ENCODE assay signal across 21 mouse cellular contexts in the genomic region with DNA sequence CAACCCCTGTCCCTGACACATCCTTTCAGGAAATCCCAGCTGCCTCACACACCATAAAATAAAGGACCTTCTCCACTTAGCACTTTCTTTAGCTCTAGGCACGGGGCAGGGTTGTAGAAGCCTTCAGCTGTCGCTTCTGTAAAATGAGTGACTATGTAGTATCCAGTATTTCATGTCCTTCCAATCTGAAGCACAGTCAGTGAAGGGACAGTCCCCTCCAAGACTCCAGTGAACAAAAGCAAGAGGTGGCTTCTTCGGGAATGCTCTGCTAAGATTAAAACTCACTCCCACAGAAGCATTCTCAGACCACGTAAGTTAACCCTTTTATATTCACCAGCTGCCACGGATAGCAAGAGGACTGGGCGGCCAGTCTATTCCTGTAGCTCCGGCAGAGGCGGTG. TPM values are rescaled to one million over a fixed set of nuclear protein-coding genes. Genes with fewer than 3 reads are reported as not detected.
A peak's percentile ranks its signal among the peaks of the same experiment; 100 is the strongest.
DNase-seq lines count a peak whose midpoint lies in the region; ATAC-seq and TF ChIP-seq lines count a peak whose summit lies in the region.
"Had no signal": no experiment of that assay in that cellular context is flagged by ENCODE, and none has a peak within 500 bp of the region (broad histone marks: within the 10 kb centered on the region; RNA-seq: fewer than 3 reads in every experiment).

No protein-coding gene starts in this region.

- intact Hi-C loops in gastrocnemius, adult 2 months (cut with DNase I): no loop called here

- no peak for DNase-seq in gastrocnemius, adult 2 months
- no peak for DNase-seq in gastrocnemius, adult 8-10 months (ENCODE audit: low spot score in 2 of 2)
- DNase-seq in heart, postnatal 4 days: no peak
- DNase-seq in limb, embryonic 10.5 days (ENCODE audit: low spot score): no peak
- DNase-seq in limb, embryonic 14.5 days (ENCODE audit: low spot score): no peak
- DNase-seq: adrenal gland, postnatal 14 days; cerebellum, adult 2 months; forebrain, postnatal 0 days; liver, embryonic 13.5 days; lung, adult 2 months; thymus, adult 2 months; thymus, postnatal 4 days had no signal

- TF ChIP-seq CTCF in gastrocnemius, adult 2 months (IDR thresholded peaks at IDR 0.05): no peak

- 33% methylated on average over 8 of the region's 8 CpGs for WGBS in heart, embryonic 14.5 days
- 37% methylated on average over 8 of the region's 8 CpGs for WGBS in limb, embryonic 12.5 days
- WGBS in limb, embryonic 10.5 days: 42% methylated on average over 8 of the region's 8 CpGs
- 39% methylated on average over 8 of the region's 8 CpGs for WGBS in limb, embryonic 14.5 days

- no peak overlapping the region for H3K4me3 ChIP-seq in gastrocnemius, adult 2 months
- no peak overlapping the region for H3K4me3 ChIP-seq in heart, embryonic 14.5 days (ENCODE audit: control insufficient read depth in 1 of 2, insufficient read depth in 1 of 2, low read depth in 1 of 2, low read length in 2 of 2)
- no peak overlapping the region for H3K4me3 ChIP-seq in limb, embryonic 12.5 days (replicated peaks)
- H3K4me3 ChIP-seq in limb, embryonic 10.5 days: no peak overlapping the region
- H3K4me3 ChIP-seq in limb, embryonic 14.5 days (replicated peaks; ENCODE audit: low read length): no peak overlapping the region
- H3K4me3 ChIP-seq: embryonic facial prominence, embryonic 12.5 days; liver, embryonic 13.5 days; myocyte had no signal

- H3K36me3 ChIP-seq in heart, embryonic 14.5 days (ENCODE audit: control insufficient read depth, insufficient read depth, low read length): no peaks in the 10 kb centered on the region
- H3K36me3 ChIP-seq in limb, embryonic 12.5 days: peaks cover 14% of the 10 kb centered on the region
- peaks cover 34% of the 10 kb centered on the region for H3K36me3 ChIP-seq in limb, embryonic 10.5 days
- H3K36me3 ChIP-seq in limb, embryonic 14.5 days (ENCODE audit: control insufficient read depth, insufficient read depth, low read length): no peaks in the 10 kb centered on the region

- H3K4me2 ChIP-seq in heart, embryonic 14.5 days (ENCODE audit: low read length): peak overlapping the region; percentile 37
- H3K4me2 ChIP-seq in limb, embryonic 12.5 days: 0 out of 2 replicates have a peak overlapping the region, but pooled peaks have one; percentile 27
- H3K4me2 ChIP-seq in limb, embryonic 14.5 days (replicated peaks; ENCODE audit: low read depth, low read length, severe bottlenecking): no peak overlapping the region
- H3K4me2 ChIP-seq: embryonic facial prominence, embryonic 12.5 days; liver, embryonic 13.5 days had no signal

- no peak for ATAC-seq in heart, embryonic 14.5 days (ENCODE audit: insufficient number of reproducible peaks, insufficient read depth, low FRiP score, low read depth)
- no peak for ATAC-seq in limb, embryonic 12.5 days (ENCODE audit: insufficient number of reproducible peaks, insufficient read depth, low FRiP score, low TSS enrichment, low read depth)
- peak; percentile 57; the same call in 1 of the 2 replicates for ATAC-seq in limb, embryonic 14.5 days (ENCODE audit: low FRiP score, low read depth)
- ATAC-seq: CD4-positive, CD25-positive, alpha-beta regulatory T cell, adult 4 months; forebrain, postnatal 0 days; hindbrain, postnatal 0 days; intestine, embryonic 16.5 days; midbrain, embryonic 16.5 days had no signal

- H3K9ac ChIP-seq in heart, embryonic 14.5 days (ENCODE audit: low read length): 0 out of 2 replicates have a peak overlapping the region, but pooled peaks have one; percentile 27
- H3K9ac ChIP-seq in limb, embryonic 12.5 days (replicated peaks): no peak overlapping the region
- no peak overlapping the region for H3K9ac ChIP-seq in limb, embryonic 14.5 days (ENCODE audit: low read depth, low read length, severe bottlenecking)
- H3K9ac ChIP-seq: embryonic facial prominence, embryonic 12.5 days; forebrain, postnatal 0 days; liver, embryonic 13.5 days had no signal

- H3K27ac ChIP-seq in gastrocnemius, adult 2 months: peak overlapping the region; percentile 43; the same call in 1 of the 2 replicates
- no peak overlapping the region; a peak in 1 of 4 replicates for H3K27ac ChIP-seq in heart, embryonic 14.5 days (replicated peaks in 1 of 2; ENCODE audit: control insufficient read depth in 1 of 2, insufficient read depth in 1 of 2, low read depth in 2 of 2, low read length in 2 of 2)
- peak overlapping the region; percentile 45; the same call in 1 of the 2 replicates for H3K27ac ChIP-seq in limb, embryonic 12.5 days
- no peak overlapping the region for H3K27ac ChIP-seq in limb, embryonic 10.5 days
- no peak overlapping the region for H3K27ac ChIP-seq in limb, embryonic 14.5 days (replicated peaks; ENCODE audit: low read depth, low read length)
- H3K27ac ChIP-seq: embryonic facial prominence, embryonic 12.5 days; hindbrain, postnatal 0 days; liver, embryonic 13.5 days; macrophage had no signal

- H3K4me1 ChIP-seq in heart, embryonic 14.5 days (ENCODE audit: control insufficient read depth in 2 of 2, insufficient read depth in 2 of 2, low read length in 2 of 2): peaks cover 13 to 27% of the 10 kb centered on the region in 2 experiments
- H3K4me1 ChIP-seq in limb, embryonic 12.5 days (replicated peaks): peaks cover 31% of the 10 kb centered on the region
- peaks cover 25% of the 10 kb centered on the region for H3K4me1 ChIP-seq in limb, embryonic 10.5 days
- peaks cover 26% of the 10 kb centered on the region for H3K4me1 ChIP-seq in limb, embryonic 14.5 days (ENCODE audit: control insufficient read depth, insufficient read depth, low read length)

- no peak for TF ChIP-seq POLR2A in limb, embryonic 14.5 days (IDR thresholded peaks at IDR 0.05; ENCODE audit: borderline replicate concordance, extremely low read depth, insufficient read depth, insufficient read length)

- H3K27me3 ChIP-seq in heart, embryonic 14.5 days (ENCODE audit: control insufficient read depth, insufficient read depth, low read length): no peaks in the 10 kb centered on the region
- H3K27me3 ChIP-seq in limb, embryonic 12.5 days: no peaks in the 10 kb centered on the region
- H3K27me3 ChIP-seq in limb, embryonic 10.5 days (ENCODE audit: low read depth, poor library complexity, severe bottlenecking): no peaks in the 10 kb centered on the region
- H3K27me3 ChIP-seq in limb, embryonic 14.5 days (ENCODE audit: control insufficient read depth, insufficient read depth, low read length): no peaks in the 10 kb centered on the region
- H3K27me3 ChIP-seq: embryonic facial prominence, embryonic 12.5 days; liver, embryonic 13.5 days had no signal

- H3K9me3 ChIP-seq in heart, embryonic 14.5 days (ENCODE audit: control insufficient read depth, low read length): no peaks in the 10 kb centered on the region
- H3K9me3 ChIP-seq in limb, embryonic 12.5 days: no peaks in the 10 kb centered on the region
- no peaks in the 10 kb centered on the region for H3K9me3 ChIP-seq in limb, embryonic 10.5 days (replicated peaks)
- H3K9me3 ChIP-seq in limb, embryonic 14.5 days (ENCODE audit: control insufficient read depth, low read length): no peaks in the 10 kb centered on the region
- H3K9me3 ChIP-seq: embryonic facial prominence, embryonic 12.5 days; liver, embryonic 13.5 days had no signal

RNA-seq across cellular contexts. Expression of a gene that starts 14.3 kb away (rescaled TPM):
- 10 to 100 TPM; 19.3 to 28.5 TPM for total RNA-seq in gastrocnemius, adult 2 months (2021)
- total RNA-seq in gastrocnemius, adult 8-10 months (2022): 10 to 100 TPM; 14.2 to 23.0 (median 17.6) TPM
- polyA plus RNA-seq in heart, embryonic 14.5 days (2014; fragmentation: Nextera tagmentation; extraction: Ambion mirVana): 4.8 and 4.9 TPM in 2 replicates
- 1 to 10 TPM; 5.3 to 5.8 TPM for total RNA-seq in heart, postnatal 4 days (2021)
- polyA plus RNA-seq in limb, embryonic 12.5 days (2016; fragmentation: Nextera tagmentation; extraction: Ambion mirVana): 14.5 and 16.0 TPM in 2 replicates
- 12.0 and 13.1 TPM in 2 replicates for polyA plus RNA-seq in limb, embryonic 10.5 days (2016; fragmentation: Nextera tagmentation; extraction: Ambion mirVana)
- 8.1 and 8.4 TPM in 2 replicates for polyA plus RNA-seq in limb, embryonic 14.5 days (2012; rRNA removed)
- polyA plus RNA-seq in limb, embryonic 14.5 days (2014; fragmentation: Nextera tagmentation; extraction: Ambion mirVana): 8.4 and 9.4 TPM in 2 replicates

Comparison
In these comparisons a context has a peak if more than half of its experiments do, and no peak if none do; other contexts are left out.
1. H3K27ac ChIP-seq: peak in gastrocnemius, adult 2 months (single experiment) and limb, embryonic 12.5 days (single experiment); none in heart, embryonic 14.5 days (0 of 2), limb, embryonic 10.5 days (single experiment) and limb, embryonic 14.5 days (single experiment).